Mouse (Mus musculus): Measurements from ENCODE around the gene V1ra8. TPM values are rescaled to one million over a fixed set of nuclear protein-coding genes. Genes with fewer than 3 reads are reported as not detected.

The V1ra8 gene
- polyA plus RNA-seq (2017; shearing (Covaris generic)) = not detected

GRCm38 (mm10) chr6:90202493-90202892 is at the start of gene V1ra8:
Gene V1ra8 (plus strand): TSS chr6:90202793.

GRCm38 (mm10) chr6:90174508-90174907 is 28.1 kb upstream of the V1ra8 start, which contains the start of gene Vmn1r52:
Gene Vmn1r52 (plus strand): TSS chr6:90174808.

GRCm38 (mm10) chr6:90224338-90224737 is 21.7 kb downstream of the V1ra8 start, which contains the start of gene Vmn1r53:
Gene Vmn1r53 (minus strand): TSS chr6:90224438.

GRCm38 (mm10) chr6:90246000-90246399 is 43.4 kb downstream of the V1ra8 start, which contains the start of gene Vmn1r54:
Gene Vmn1r54 (plus strand): TSS chr6:90246300.

Other genes starting within 250 kb of the V1ra8 start
- 0.02 TPM for gene Vmn1r46, start 233.5 kb upstream of the V1ra8 start, polyA plus RNA-seq (2017; shearing (Covaris generic))
- not detected for gene Vmn1r47, start 186.6 kb upstream of the V1ra8 start, polyA plus RNA-seq (2017; shearing (Covaris generic))
- gene Vmn1r48, start 166.0 kb upstream of the V1ra8 start, polyA plus RNA-seq (2017; shearing (Covaris generic)) = not detected
- 0.06 TPM for gene Vmn1r49, start 124.3 kb upstream of the V1ra8 start, polyA plus RNA-seq (2017; shearing (Covaris generic))
- not detected for gene Vmn1r50, start 101.4 kb upstream of the V1ra8 start, polyA plus RNA-seq (2017; shearing (Covaris generic))
- not detected for gene Vmn1r51, start 80.2 kb upstream of the V1ra8 start, polyA plus RNA-seq (2017; shearing (Covaris generic))
- not detected for gene Vmn1r52, start 28.0 kb upstream of the V1ra8 start, polyA plus RNA-seq (2017; shearing (Covaris generic))
- gene Vmn1r53, start 21.6 kb downstream of the V1ra8 start, polyA plus RNA-seq (2017; shearing (Covaris generic)) = not detected
- not detected for gene Vmn1r54, start 43.5 kb downstream of the V1ra8 start, polyA plus RNA-seq (2017; shearing (Covaris generic))
- gene BC048671, start 98.4 kb downstream of the V1ra8 start, polyA plus RNA-seq (2017; shearing (Covaris generic)) = not detected
- not detected for gene Chst13, start 122.4 kb downstream of the V1ra8 start, polyA plus RNA-seq (2017; shearing (Covaris generic))
- not detected for gene Uroc1, start 130.5 kb downstream of the V1ra8 start, polyA plus RNA-seq (2017; shearing (Covaris generic))
- gene Zxdc, start 166.7 kb downstream of the V1ra8 start, polyA plus RNA-seq (2017; shearing (Covaris generic)) = 34.8 TPM
- 0.16 TPM for gene Cfap100, start 226.0 kb downstream of the V1ra8 start, polyA plus RNA-seq (2017; shearing (Covaris generic))

Data from CD4-positive, CD25-positive, alpha-beta regulatory T cell (primary cell).